Mouse (Mus musculus) thymus, adult 2 months (tissue): ENCODE data around the gene Kif17.

Experiments used
- CTCF ChIP-seq: fragments of 200-500 bp; IDR thresholded peaks from 2 replicates; pipeline ENCODE4 v1.5.1; 2012; ENCODE audit warnings: mild to moderate bottlenecking, control low read depth, low read length, moderate library complexity, borderline replicate concordance; ENCODE audit not compliant: control insufficient read depth, poor library complexity, insufficient read depth; ENCODE audit errors: extremely low read depth
- POLR2A ChIP-seq: fragments of 200-500 bp; IDR thresholded peaks from 2 replicates; pipeline ENCODE4 v1.6.1; 2012; ENCODE audit warnings: mild to moderate bottlenecking, low read length, control low read depth, moderate library complexity; ENCODE audit not compliant: control insufficient read depth, poor library complexity, insufficient read depth; ENCODE audit errors: extremely low read depth

- TF ChIP-seq CTCF (peak; percentile 89), POLR2A (peak; percentile 83)
Observed at GRCm38 (mm10) chr4:138326077-138326695, 76.0 kb downstream of the Kif17 start, which contains the start of gene Pink1.
